Mouse (Mus musculus): ENCODE results near the gene Rc3h2.

Gene Rc3h2

GRCm38 (mm10) chr2:37422306-37423304, at the start of gene Rc3h2:
Gene Rc3h2, minus strand, starts transcription at chr2:37422903.
- DNase-seq = peak; percentile 92 to 95

GRCm38 (mm10) chr2:37466266-37466665, 43.6 kb upstream of the Rc3h2 start:
- DNase-seq = no peak

- no peak for DNase-seq
Observed at GRCm38 (mm10) chr2:37460707-37461106, 38.0 kb upstream of the Rc3h2 start.

GRCm38 (mm10) chr2:37452376-37452760, 29.7 kb upstream of the Rc3h2 start:
- DNase-seq = no peak

- peak; percentile 93 to 97 for DNase-seq
Observed at GRCm38 (mm10) chr2:37451667-37452375, 29.1 kb upstream of the Rc3h2 start.

GRCm38 (mm10) chr2:37442611-37443591, 20.2 kb upstream of the Rc3h2 start, which contains the start of the genes Zbtb26, Zbtb6 and Rabgap1:
Gene Zbtb26, minus strand, starts transcription at chr2:37443135.
Gene Zbtb6, minus strand, starts transcription at chr2:37443171.
Gene Rabgap1, plus strand, starts transcription at chr2:37443279.
- peak; percentile 97 for DNase-seq

GRCm38 (mm10) chr2:37431609-37432008, 8.9 kb upstream of the Rc3h2 start:
- DNase-seq = no peak

GRCm38 (mm10) chr2:37430593-37431464, 8.1 kb upstream of the Rc3h2 start:
- DNase-seq = peak; percentile 80 to 87

GRCm38 (mm10) chr2:37423671-37424070, 968 bp upstream of the Rc3h2 start:
- peak in 1 of 2 experiments; percentile 17 for DNase-seq

- DNase-seq = no peak
Observed at GRCm38 (mm10) chr2:37421903-37422302, 800 bp downstream of the Rc3h2 start.

GRCm38 (mm10) chr2:37395539-37395938, 27.2 kb downstream of the Rc3h2 start:
- no peak for DNase-seq

GRCm38 (mm10) chr2:37382921-37383320, 39.8 kb downstream of the Rc3h2 start:
- DNase-seq = no peak

GRCm38 (mm10) chr2:37380189-37380588, 42.5 kb downstream of the Rc3h2 start:
- DNase-seq = peak; percentile 59 to 75

GRCm38 (mm10) chr2:37376018-37376417, 46.7 kb downstream of the Rc3h2 start:
- DNase-seq = no peak

- DNase-seq = no peak
Observed at GRCm38 (mm10) chr2:37370651-37371050, 52.1 kb downstream of the Rc3h2 start.

GRCm38 (mm10) chr2:37359908-37360307, 62.8 kb downstream of the Rc3h2 start:
- peak in 1 of 2 experiments; percentile 12 for DNase-seq

- DNase-seq = peak; percentile 89 to 90
Observed at GRCm38 (mm10) chr2:37358633-37359540, 63.8 kb downstream of the Rc3h2 start, which contains the start of gene Pdcl. Gene Pdcl, minus strand, starts transcription at chr2:37359332.

- no peak for DNase-seq
Observed at GRCm38 (mm10) chr2:37355571-37355970, 67.1 kb downstream of the Rc3h2 start.

- no peak for DNase-seq
Observed at GRCm38 (mm10) chr2:37351671-37352070, 71.0 kb downstream of the Rc3h2 start.

Measured in cerebellum, postnatal 25 days (tissue).